Mouse (Mus musculus) lung, adult 2 months (tissue): ENCODE data around the gene Atp6v0d1. TPM values are rescaled to one million over a fixed set of nuclear protein-coding genes. Genes with fewer than 3 reads are reported as not detected.
"Not testable (repeated sequence)": the region's sequence is repeated elsewhere in the genome, so short reads cannot be mapped to it uniquely, and the experiment has no call there.

Source experiments
- DNase-seq: peaks from one replicate; pipeline ENCODE4 v3.0.0; 2022
- H3K4me1 ChIP-seq: fragments of 200-500 bp; 2 replicates; pipeline ENCODE4 v1.6.1; 2011; ENCODE audit warnings: low read length; ENCODE audit not compliant: control insufficient read depth, insufficient read depth
- H3K4me3 ChIP-seq: fragments of 200-500 bp; replicated peaks from 2 replicates; pipeline ENCODE3; 2011; ENCODE audit warnings: low read depth, mild to moderate bottlenecking, control low read depth, low read length; ENCODE audit errors: extremely low read depth
- CTCF ChIP-seq: fragments of 200-500 bp; IDR thresholded peaks from 2 replicates; pipeline ENCODE4 v1.5.1; 2011; ENCODE audit warnings: mild to moderate bottlenecking, low read length, control low read depth; ENCODE audit not compliant: insufficient read depth
- POLR2A ChIP-seq: fragments of 200-500 bp; IDR thresholded peaks from 2 replicates; pipeline ENCODE4 v1.6.1; 2011; ENCODE audit warnings: low read depth, mild to moderate bottlenecking, control low read depth, low read length, borderline replicate concordance; ENCODE audit errors: extremely low read depth
- WGBS: fragments of 180-500 bp; shearing (Covaris S2); methylation state at CpG from one replicate; pipeline ENCODE4 v1.1.7; 2018; 5-methylcytosine and 5-hydroxymethylcytosine counted together
- polyA plus RNA-seq: library from polyadenylated mRNA; depleted of rRNA; stranded (reverse); fragments of >200 nt; gene quantifications from 2 replicates; pipeline ENCODE4 v1.2.3, GENCODE M21; 2012

Gene Atp6v0d1
- polyA plus RNA-seq, 1 experiment = 121 TPM

DNA sequence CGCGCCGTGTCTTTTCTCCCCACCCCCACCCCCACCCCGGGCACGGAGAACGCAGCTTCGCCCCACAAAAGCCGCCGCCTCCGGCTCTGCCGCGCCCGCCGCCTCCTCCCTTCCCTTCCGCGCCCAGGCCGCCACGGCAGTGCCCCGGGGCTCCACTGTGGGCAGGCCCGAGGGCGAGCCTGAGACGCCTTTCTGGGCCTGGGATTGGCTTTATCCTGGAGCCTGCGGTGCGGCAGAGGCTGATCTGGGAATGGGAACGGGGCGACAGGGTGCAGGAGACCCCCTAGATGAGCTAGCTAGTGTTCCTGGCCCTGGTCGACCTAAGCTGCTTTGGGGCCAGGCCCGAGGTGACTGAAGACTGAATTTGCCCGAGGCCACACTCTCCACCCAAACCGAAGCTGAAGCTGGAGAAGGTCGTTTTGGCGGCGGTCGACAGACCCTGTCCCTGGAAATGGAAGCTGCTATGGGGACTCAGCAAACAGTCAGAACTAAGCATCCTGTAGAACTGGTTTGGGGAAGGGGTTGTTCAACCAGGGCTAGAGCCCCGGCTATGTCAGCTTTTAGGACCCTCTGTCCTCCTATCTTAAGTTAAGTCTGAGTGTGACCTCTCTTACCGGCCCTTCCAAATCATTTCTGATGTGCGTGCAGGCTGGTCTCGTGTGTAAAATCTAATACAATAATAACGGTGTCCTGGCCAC is 39.8 kb upstream of the Atp6v0d1 start:
- TF ChIP-seq POLR2A (no peak), CTCF (no peak)
- H3K4me1 ChIP-seq = peaks cover 12% of the 10 kb centered on the region
- WGBS = under 1% methylated on average over 32 of the region's 39 CpGs
- H3K4me3 ChIP-seq = peak overlapping the region; percentile 85
- peak; percentile 61 for DNase-seq

- Histone ChIP-seq H3K4me3 (peak within 1 kb of the TSS; percentile 85), H3K4me1 (peaks cover 12% of the 10 kb centered on the region)
- 1% methylated on average over 24 of the region's 42 CpGs for WGBS
- TF ChIP-seq POLR2A (peak; percentile 65; the same call in 1 of the 2 replicates), CTCF (peak; percentile 50)
- DNase-seq = peak; percentile 81
Measured at GRCm38 (mm10) chr8:105604804-105605381, 39.0 kb upstream of the Atp6v0d1 start, which contains the start of gene Ripor1. Gene Ripor1 (plus strand): TSS chr8:105605255.

DNA sequence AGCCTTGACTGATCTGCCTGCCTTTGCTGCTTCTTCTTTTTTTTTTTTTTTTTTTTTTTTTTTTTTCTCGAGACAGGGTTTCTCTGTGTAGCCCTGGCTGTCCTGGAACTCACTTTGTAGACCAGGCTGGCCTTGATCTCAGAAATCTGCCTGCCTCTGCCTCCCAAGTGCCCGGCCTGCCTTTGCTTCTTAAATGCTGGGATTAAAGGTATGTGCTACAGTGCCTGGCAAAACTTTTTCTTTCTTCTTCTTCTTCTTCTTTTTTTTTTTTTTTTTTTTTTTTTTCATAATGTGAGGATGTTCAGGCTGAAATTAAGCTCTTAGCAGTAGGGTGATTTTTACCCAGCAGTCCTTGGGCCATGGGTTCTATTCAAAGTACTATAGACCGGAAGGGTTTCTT is 36.7 kb upstream of the Atp6v0d1 start:
- 81% methylated on average over 3 of the region's 3 CpGs for WGBS
- not testable (repeated sequence) for DNase-seq, H3K4me1 ChIP-seq, H3K4me3 ChIP-seq

- Histone ChIP-seq H3K4me1 (peaks cover 6% of the 10 kb centered on the region; the same call in 1 of the 2 replicates), H3K4me3 (no peak overlapping the region)
- 75% methylated on average over 5 of the region's 5 CpGs for WGBS
- TF ChIP-seq CTCF = no peak
- TF ChIP-seq POLR2A = no peak
- no peak for DNase-seq
Measured at GRCm38 (mm10) chr8:105601301-105601700, 35.5 kb upstream of the Atp6v0d1 start.

GRCm38 (mm10) chr8:105598777-105599176 is 32.9 kb upstream of the Atp6v0d1 start:
- no peak for DNase-seq
- TF ChIP-seq POLR2A (no peak), CTCF (no peak)
- H3K4me1 ChIP-seq = peaks cover 9% of the 10 kb centered on the region
- WGBS = 75% methylated on average over 6 of the region's 6 CpGs
- no peak overlapping the region for H3K4me3 ChIP-seq

- peaks cover 9% of the 10 kb centered on the region for H3K4me1 ChIP-seq
- TF ChIP-seq CTCF (peak; percentile 85), POLR2A (peak; percentile 61; the same call in 1 of the 2 replicates)
- H3K4me3 ChIP-seq = peak overlapping the region; percentile 52
- WGBS = 4% methylated on average over 14 of the region's 14 CpGs
- DNase-seq = peak; percentile 86
Measured at GRCm38 (mm10) chr8:105596362-105597034, 30.7 kb upstream of the Atp6v0d1 start.

GRCm38 (mm10) chr8:105594451-105595242 is 28.8 kb upstream of the Atp6v0d1 start:
- H3K4me1 ChIP-seq = peaks cover 9% of the 10 kb centered on the region
- WGBS = 72% methylated on average over 18 of the region's 18 CpGs
- TF ChIP-seq POLR2A (no peak), CTCF (no peak)
- DNase-seq = no peak
- no peak overlapping the region for H3K4me3 ChIP-seq

- no peak for DNase-seq
- 24% methylated on average over 15 of the region's 15 CpGs for WGBS
- H3K4me1 ChIP-seq = peaks cover 9% of the 10 kb centered on the region
- H3K4me3 ChIP-seq = no peak overlapping the region
- no peak for TF ChIP-seq CTCF
- TF ChIP-seq POLR2A = no peak
Measured at GRCm38 (mm10) chr8:105593859-105594258, 28.0 kb upstream of the Atp6v0d1 start.

DNA sequence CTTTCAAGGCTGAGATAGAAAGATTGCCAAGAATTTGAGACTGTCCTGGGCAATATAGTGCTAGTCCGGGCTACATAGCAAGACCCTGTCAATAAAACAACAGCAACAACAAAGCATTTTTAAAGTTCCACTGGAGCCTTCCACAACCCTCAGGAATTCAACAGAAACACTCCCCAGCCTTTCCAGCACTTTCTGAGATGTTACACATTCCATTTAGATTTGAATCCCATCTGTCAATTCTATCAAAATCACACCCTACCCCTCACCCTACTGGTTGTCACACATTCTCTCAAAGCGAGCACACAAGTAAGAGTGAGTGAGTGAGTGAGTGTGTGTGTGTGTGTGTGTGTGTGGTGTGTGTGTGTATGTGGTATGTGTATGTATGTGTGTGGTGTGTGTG is 26.6 kb upstream of the Atp6v0d1 start:
- Histone ChIP-seq H3K4me1 (peaks cover 9% of the 10 kb centered on the region), H3K4me3 (no peak overlapping the region)
- 70% methylated on average over 2 of the region's 2 CpGs for WGBS
- DNase-seq = no peak
- TF ChIP-seq CTCF = no peak
